Mouse (Mus musculus) myocyte (in vitro differentiated cells): ENCODE measurements around the gene Ing4.

ENCODE experiments used
- MAX ChIP-seq: IDR thresholded peaks from one replicate; pipeline ENCODE4 v1.6.1; 2011; ENCODE audit warnings: low read depth, mild to moderate bottlenecking, control low read depth
- TCF3 ChIP-seq: IDR thresholded peaks from one replicate; pipeline ENCODE4 v1.6.1; 2011; ENCODE audit warnings: low read depth, control low read depth; ENCODE audit not compliant: insufficient read length
- USF1 ChIP-seq: IDR thresholded peaks from one replicate; pipeline ENCODE4 v1.6.1; 2011; ENCODE audit warnings: low read depth, mild to moderate bottlenecking, control low read depth, moderate library complexity

DNA sequence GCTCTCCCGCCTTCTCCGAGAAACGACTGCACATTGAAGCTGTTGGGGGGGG lies 30.6 kb upstream of the Ing4 start, which contains the start of gene Zfp384:
- no peak for TF ChIP-seq MAX
- no peak for TF ChIP-seq TCF3
- no peak for TF ChIP-seq USF1
